In genomic region chr16:32640683-32641082, GRCm38 (mm10) we compare ENCODE assay signal across 5 mouse cellular contexts. TPM values are rescaled to one million over a fixed set of nuclear protein-coding genes. Genes with fewer than 3 reads are reported as not detected.
DNase-seq lines count a peak whose midpoint lies in the region; ATAC-seq and TF ChIP-seq lines count a peak whose summit lies in the region.
"Not testable (repeated sequence)": the region's sequence is repeated elsewhere in the genome, so short reads cannot be mapped to it uniquely, and the experiment has no call there.

No protein-coding gene starts in this region.

- H3K27ac ChIP-seq in embryonic facial prominence, embryonic 14.5 days (replicated peaks; ENCODE audit: low read depth, low read length) = peak overlapping the region; percentile 48; the same call in 1 of the 2 replicates
- not testable (repeated sequence) for H3K27ac ChIP-seq in heart, adult 2 months
- 0 out of 2 replicates have a peak overlapping the region, but pooled peaks have one; percentile 4 for H3K27ac ChIP-seq in heart, postnatal 0 days (ENCODE audit: low read depth)
- H3K27ac ChIP-seq in limb, embryonic 13.5 days = peak overlapping the region; percentile 10; the same call in 1 of the 2 replicates

- WGBS in embryonic facial prominence, embryonic 14.5 days = 74% methylated on average over 2 of the region's 2 CpGs
- WGBS in heart, adult 2 months = 74% methylated on average over 2 of the region's 2 CpGs
- 73% methylated on average over 2 of the region's 2 CpGs for WGBS in heart, postnatal 0 days
- WGBS in limb, embryonic 13.5 days = 67% methylated on average over 2 of the region's 2 CpGs

- not testable (repeated sequence) for H3K9ac ChIP-seq in embryonic facial prominence, embryonic 14.5 days (ENCODE audit: low read depth, low read length); heart, adult 2 months (ENCODE audit: low read depth, low read length); heart, postnatal 0 days (replicated peaks; ENCODE audit: low read depth, low read length); limb, embryonic 13.5 days

- intact Hi-C loops in heart, adult 2 months (cut with DNase I) = not testable (repeated sequence)

- peaks cover 10% of the 10 kb centered on the region for H3K4me1 ChIP-seq in embryonic facial prominence, embryonic 14.5 days (ENCODE audit: control insufficient read depth, insufficient read depth, low read length)
- H3K4me1 ChIP-seq in heart, adult 2 months (ENCODE audit: control insufficient read depth, insufficient read depth, low read length); heart, postnatal 0 days (ENCODE audit: control insufficient read depth, insufficient read depth): not testable (repeated sequence)
- peaks cover 19% of the 10 kb centered on the region for H3K4me1 ChIP-seq in limb, embryonic 13.5 days

- not testable (repeated sequence) for H3K27me3 ChIP-seq in embryonic facial prominence, embryonic 14.5 days (replicated peaks; ENCODE audit: control insufficient read depth, insufficient read depth, low read length); heart, adult 2 months (ENCODE audit: control insufficient read depth, insufficient read depth, low read length); heart, postnatal 0 days (ENCODE audit: control insufficient read depth, insufficient read depth, low read length); limb, embryonic 13.5 days

- not testable (repeated sequence) for H3K4me2 ChIP-seq in embryonic facial prominence, embryonic 14.5 days (ENCODE audit: low read depth, low read length); heart, postnatal 0 days (ENCODE audit: low read depth, low read length); limb, embryonic 13.5 days (replicated peaks)

- not testable (repeated sequence) for H3K4me3 ChIP-seq in embryonic facial prominence, embryonic 14.5 days (ENCODE audit: low read depth, low read length); heart, adult 2 months; heart, postnatal 0 days (ENCODE audit: low read depth, low read length); limb, embryonic 13.5 days

- TF ChIP-seq EP300 in heart, adult 2 months (IDR thresholded peaks at IDR 0.05; ENCODE audit: insufficient read depth, low read depth, low read length); heart, postnatal 0 days (IDR thresholded peaks at IDR 0.05; ENCODE audit: low read depth): not testable (repeated sequence)

- not testable (repeated sequence) for TF ChIP-seq POLR2A in heart, adult 2 months (IDR thresholded peaks at IDR 0.05; ENCODE audit: insufficient read depth, low read depth, low read length)

- not testable (repeated sequence) for ATAC-seq in embryonic facial prominence, embryonic 14.5 days (ENCODE audit: low read depth); heart, postnatal 0 days (ENCODE audit: insufficient read depth, low read depth); limb, embryonic 13.5 days (ENCODE audit: low FRiP score, low read depth)

- H3K9me3 ChIP-seq in embryonic facial prominence, embryonic 14.5 days (ENCODE audit: control insufficient read depth, low read length); heart, postnatal 0 days (replicated peaks; ENCODE audit: control insufficient read depth, low read length); limb, embryonic 13.5 days: not testable (repeated sequence)

- 0 out of 2 replicates have a peak, but pooled peaks have one; percentile 8 for TF ChIP-seq CTCF in heart, adult 2 months (IDR thresholded peaks at IDR 0.05)
- TF ChIP-seq CTCF in heart, postnatal 0 days (IDR thresholded peaks at IDR 0.05; ENCODE audit: low read depth) = not testable (repeated sequence)

- not testable (repeated sequence) for H3K36me3 ChIP-seq in embryonic facial prominence, embryonic 14.5 days (ENCODE audit: control insufficient read depth, insufficient read depth, low read length); heart, adult 2 months (ENCODE audit: control insufficient read depth, insufficient read depth, low read length); heart, postnatal 0 days (replicated peaks; ENCODE audit: control insufficient read depth, insufficient read depth, low read length); limb, embryonic 13.5 days

- H3K79me2 ChIP-seq in heart, adult 2 months (replicated peaks; ENCODE audit: control insufficient read depth, insufficient read depth, low read length) = not testable (repeated sequence)

- DNase-seq in NIH3T3 (ENCODE audit: low read depth) = peak; percentile 57
- not testable (repeated sequence) for DNase-seq in embryonic facial prominence, embryonic 14.5 days (ENCODE audit: low spot score); heart, adult 2 months; heart, postnatal 0 days (ENCODE audit: low spot score)

RNA-seq across cellular contexts. Expression of gene Tnk2, which starts 3.0 kb away (rescaled TPM):
- 14.6 and 14.8 TPM in 2 replicates for polyA plus RNA-seq in embryonic facial prominence, embryonic 14.5 days (2014; fragmentation: Nextera tagmentation; extraction: Ambion mirVana)
- 10 to 100 TPM; 17.8 to 19.6 TPM for total RNA-seq in heart, adult 2 months (2021)
- polyA plus RNA-seq in heart, adult 2 months (2012; rRNA removed) = 32.2 and 37.0 TPM in 2 replicates
- total RNA-seq in heart, postnatal 0 days (2014; rRNA removed; ENCODE audit: low replicate concordance) = 9.4 and 14.2 TPM in 2 replicates
- 6.0 and 7.0 TPM in 2 replicates for polyA plus RNA-seq in heart, postnatal 0 days (2015; fragmentation: Nextera tagmentation; extraction: Ambion mirVana)
- polyA plus RNA-seq in limb, embryonic 13.5 days (2015; fragmentation: Nextera tagmentation; extraction: Ambion mirVana) = 12.2 and 12.8 TPM in 2 replicates

RNA-seq across cellular contexts. Expression of gene Tfrc, which starts 32.0 kb away (rescaled TPM):
- 40.2 and 40.4 TPM in 2 replicates for polyA plus RNA-seq in embryonic facial prominence, embryonic 14.5 days (2014; fragmentation: Nextera tagmentation; extraction: Ambion mirVana)
- total RNA-seq in heart, adult 2 months (2021) = 10 to 100 TPM; 51.3 to 85.7 TPM
- polyA plus RNA-seq in heart, adult 2 months (2012; rRNA removed) = 27.8 and 72.8 TPM in 2 replicates
- total RNA-seq in heart, postnatal 0 days (2014; rRNA removed; ENCODE audit: low replicate concordance) = 35.3 and 71.7 TPM in 2 replicates
- polyA plus RNA-seq in heart, postnatal 0 days (2015; fragmentation: Nextera tagmentation; extraction: Ambion mirVana) = 46.5 and 57.1 TPM in 2 replicates
- 22.4 and 24.2 TPM in 2 replicates for polyA plus RNA-seq in limb, embryonic 13.5 days (2015; fragmentation: Nextera tagmentation; extraction: Ambion mirVana)
